Mouse (Mus musculus) inflammation-experienced regulatory T-cells, adult 16 weeks (primary cell): Measurements from ENCODE around the gene Rnf114. TPM values are rescaled to one million over a fixed set of nuclear protein-coding genes. Genes with fewer than 3 reads are reported as not detected.

ENCODE experiments used
- polyA plus RNA-seq: library from polyadenylated mRNA; unstranded; fragments of 100-300 nt; shearing (Covaris generic); gene quantifications from one replicate; pipeline ENCODE4 v1.2.1, GENCODE M21; 2017

The Rnf114 gene
- polyA plus RNA-seq: 299 TPM

DNA sequence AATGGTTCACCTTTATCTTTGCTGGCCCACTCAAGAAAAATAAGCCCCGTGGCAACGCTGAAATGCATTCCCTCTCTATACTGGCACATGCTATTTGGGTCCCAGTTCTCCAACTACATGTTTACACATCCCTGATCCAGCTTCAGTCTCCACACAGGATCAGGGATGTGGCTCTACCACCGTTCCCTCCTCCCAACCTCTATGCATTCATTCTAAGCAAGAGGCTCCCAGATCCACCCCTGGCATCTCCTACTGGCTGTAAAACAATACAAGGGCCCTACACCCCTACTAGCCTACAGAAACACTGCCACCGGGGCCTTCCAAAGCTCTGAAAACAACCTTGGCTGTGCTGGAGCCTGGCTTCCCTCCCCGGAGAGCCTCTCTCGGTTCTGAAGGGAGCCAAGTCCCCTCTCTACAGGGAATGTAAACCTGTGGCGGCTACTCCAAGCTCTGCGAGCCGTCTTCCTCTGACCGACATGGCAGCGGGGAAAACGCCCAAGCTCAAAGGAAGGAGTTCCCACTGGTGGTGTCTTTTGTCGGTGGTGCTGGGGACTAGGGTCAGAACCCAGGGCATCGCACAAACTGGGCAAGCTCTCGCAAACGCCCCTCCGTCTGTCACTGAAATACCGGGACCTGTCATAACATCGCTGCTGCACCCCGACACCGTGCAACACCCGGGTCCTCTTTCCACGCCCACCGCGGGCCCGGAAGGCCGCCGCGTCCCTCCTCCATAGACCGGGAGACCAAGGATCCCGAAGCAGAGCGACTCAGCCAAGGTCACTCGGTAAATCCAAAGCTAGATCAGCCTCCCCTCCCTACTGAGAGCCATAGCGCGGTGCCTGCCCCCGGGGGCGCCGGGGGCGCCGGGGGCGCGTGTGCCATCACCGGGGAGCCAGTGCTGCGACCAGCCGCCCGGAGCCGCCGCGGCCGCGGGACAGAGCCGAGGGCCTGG is at the start of gene Rnf114:
Rnf114 (plus strand) TSS at position 889 of the 952 bp plus-strand sequence.

DNA sequence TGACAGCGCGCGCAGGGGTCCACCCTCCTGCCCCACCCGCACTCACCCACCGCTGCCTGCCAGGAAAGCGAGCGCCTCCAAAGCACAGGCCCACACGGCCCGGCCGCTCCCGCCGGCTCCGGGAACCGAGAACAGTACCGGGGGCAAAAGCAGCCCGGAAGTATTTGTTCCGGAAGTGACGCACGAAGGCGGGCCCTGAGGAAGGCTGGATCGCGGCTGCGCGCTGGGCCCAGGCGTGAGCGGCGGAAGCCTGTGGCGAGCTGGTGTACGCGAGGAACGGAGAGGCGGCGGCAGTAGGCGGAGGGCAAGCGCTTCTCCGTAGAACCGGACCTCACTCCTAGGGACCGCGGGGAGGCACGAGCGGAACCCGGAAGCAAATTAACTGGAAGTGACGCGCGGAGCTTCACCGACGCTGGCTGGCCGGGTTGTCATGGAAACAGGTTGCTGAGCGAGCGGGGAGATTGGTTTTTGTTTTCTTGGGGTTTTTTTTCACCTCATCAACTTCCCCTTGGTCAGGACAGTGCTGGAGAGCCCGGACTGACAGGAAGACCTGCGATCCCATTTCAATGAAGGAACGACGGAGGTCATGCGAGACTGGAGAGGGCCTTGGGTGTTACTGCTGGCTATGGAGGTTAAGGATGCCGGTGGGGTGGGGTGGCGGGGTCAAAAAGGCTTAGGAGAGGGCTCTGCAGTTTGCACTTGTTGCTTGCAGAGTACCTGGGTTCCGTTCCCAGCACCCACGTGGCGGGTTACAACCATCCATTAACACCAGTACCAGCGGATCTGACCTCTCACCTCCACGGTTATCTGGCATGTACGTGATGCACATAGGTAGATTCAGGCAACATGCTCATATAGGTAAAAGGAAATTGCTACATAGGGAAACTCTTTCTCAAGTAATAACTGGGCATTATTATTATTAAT is 530 bp downstream of the Rnf114 start, which contains the start of gene Spata2:
Spata2 (minus strand) TSS at position 175 of the 924 bp plus-strand sequence.

DNA sequence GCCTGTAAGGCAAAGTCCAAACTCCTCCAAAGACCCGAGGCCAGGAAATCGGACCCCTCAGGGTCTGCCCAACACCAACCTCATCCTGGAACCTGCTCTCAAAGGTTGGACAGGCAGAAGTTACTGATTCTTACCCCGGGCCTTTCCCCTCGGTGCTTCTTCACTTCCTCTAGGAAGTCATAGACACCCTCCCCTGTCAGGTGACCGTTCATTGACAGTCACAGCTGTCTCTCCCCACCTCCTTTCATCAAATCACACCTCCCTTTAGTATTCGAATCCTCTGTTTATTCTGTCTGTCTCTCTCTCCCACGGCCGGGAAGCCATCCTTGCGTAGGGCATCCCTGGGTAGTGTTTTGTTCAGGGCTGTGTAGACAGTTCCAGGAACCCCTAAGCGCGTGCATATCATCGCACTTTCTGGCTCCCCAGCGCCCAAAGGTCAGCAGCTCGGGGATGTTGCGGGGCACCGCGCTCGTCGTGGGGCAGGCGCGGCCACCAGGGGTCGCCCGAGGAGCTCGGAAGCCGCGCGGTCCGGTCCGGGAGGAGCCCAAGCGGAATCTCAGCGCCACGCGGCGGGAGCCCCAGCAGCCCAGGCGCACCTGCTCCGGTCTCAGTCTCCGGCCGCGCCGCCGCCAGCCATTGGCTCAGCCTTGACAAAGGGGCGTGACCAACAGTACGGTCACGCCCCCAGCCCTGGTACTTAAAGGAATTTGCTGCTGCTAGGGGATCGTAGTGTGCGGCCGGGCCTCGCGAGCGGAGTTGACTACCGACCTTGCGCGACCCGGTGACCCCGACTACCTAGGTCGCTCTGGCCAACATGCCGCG is 45.2 kb downstream of the Rnf114 start, which contains the start of gene Snai1:
Snai1 (plus strand) TSS at position 720 of the 822 bp plus-strand sequence.

Other genes with a start within 250 kb of the Rnf114 start
- 2.7 TPM for gene B4galt5, start 143.5 kb upstream of the Rnf114 start, polyA plus RNA-seq
- 94.2 TPM for gene Slc9a8, start 70.9 kb upstream of the Rnf114 start, polyA plus RNA-seq
- 38.6 TPM for gene Spata2, start 242 bp downstream of the Rnf114 start, polyA plus RNA-seq
- not detected for gene Snai1, start 45.5 kb downstream of the Rnf114 start, polyA plus RNA-seq
- gene Ube2v1, start 139.4 kb downstream of the Rnf114 start, polyA plus RNA-seq: 387 TPM
- 1.9 TPM for gene Gm20431, start 168.9 kb downstream of the Rnf114 start, polyA plus RNA-seq
- gene Cebpb, start 196.3 kb downstream of the Rnf114 start, polyA plus RNA-seq: 0.51 TPM
- gene Tmem189, start 197.2 kb downstream of the Rnf114 start, polyA plus RNA-seq: 13.3 TPM